Mouse (Mus musculus): ENCODE results near the gene Olfm4. TPM values are rescaled to one million over a fixed set of nuclear protein-coding genes. Genes with fewer than 3 reads are reported as not detected.

The Olfm4 gene
- polyA plus RNA-seq, 1 experiment from 2014 or later, result 1.3 TPM

DNA sequence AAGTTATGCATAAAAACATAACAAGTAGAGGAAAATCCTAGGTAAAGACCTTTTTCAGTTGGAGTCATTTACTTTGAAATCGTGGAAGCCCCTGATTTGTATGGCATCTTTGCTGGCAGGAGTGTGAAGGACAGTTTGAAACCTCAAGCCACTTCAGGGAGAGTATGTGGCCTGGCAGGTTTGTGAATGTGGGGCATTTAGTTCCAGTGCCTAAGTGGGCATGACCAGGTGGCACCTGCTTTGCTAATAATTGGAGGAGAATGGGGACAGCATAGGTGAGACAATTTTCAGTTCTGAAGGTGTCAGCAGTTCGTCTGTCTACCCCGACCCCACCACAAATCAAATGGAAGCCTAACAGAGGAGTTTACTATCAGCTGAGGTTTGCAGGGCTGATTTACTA lies 23.8 kb downstream of the Olfm4 start:
- no peaks in the 10 kb centered on the region for H3K36me3 ChIP-seq (ENCODE audit: control insufficient read depth, insufficient read depth, low read length)
- no peak overlapping the region for H3K9ac ChIP-seq (ENCODE audit: low read length)
- no peaks in the 10 kb centered on the region for H3K4me1 ChIP-seq (ENCODE audit: control insufficient read depth, insufficient read depth, low read length)
- no peak for DNase-seq (ENCODE audit: low spot score)
- WGBS, result 81% methylated on average over 3 of the region's 3 CpGs
- no peak overlapping the region for H3K4me2 ChIP-seq (ENCODE audit: low read depth)
- no peak overlapping the region for H3K4me3 ChIP-seq (ENCODE audit: low read depth, low read length)
- no peak for ATAC-seq (ENCODE audit: insufficient read depth, low FRiP score, low TSS enrichment)
- H3K27ac ChIP-seq (ENCODE audit: low read depth, low read length), result no peak overlapping the region
- no peaks in the 10 kb centered on the region for H3K27me3 ChIP-seq (ENCODE audit: control insufficient read depth, insufficient read depth, low read length)
- H3K9me3 ChIP-seq (ENCODE audit: control insufficient read depth, low read length), result no peaks in the 10 kb centered on the region

DNA sequence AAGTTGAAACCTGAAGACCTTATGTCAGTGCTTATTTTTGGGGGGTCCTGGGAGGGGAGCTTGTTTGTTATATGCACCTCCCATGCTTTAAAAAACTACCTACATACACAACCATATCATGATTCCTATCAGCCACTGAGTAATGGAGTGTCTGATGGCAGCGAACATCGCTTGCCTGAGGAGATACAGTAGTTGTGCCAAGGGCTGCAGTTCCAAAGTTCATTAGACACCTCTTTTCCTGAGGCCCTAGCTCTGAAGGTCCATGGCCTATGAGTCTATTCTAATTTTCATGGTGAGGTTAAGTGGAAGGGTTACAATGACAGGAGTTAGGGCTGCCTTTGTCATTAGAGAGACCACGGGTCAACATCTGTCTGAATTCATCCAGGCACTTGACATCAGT lies 26.5 kb downstream of the Olfm4 start:
- Histone ChIP-seq H3K4me2 (ENCODE audit: low read depth) (no peak overlapping the region), H3K9ac (ENCODE audit: low read length) (no peak overlapping the region), H3K9me3 (ENCODE audit: control insufficient read depth, low read length) (no peaks in the 10 kb centered on the region), H3K27ac (ENCODE audit: low read depth, low read length) (no peak overlapping the region), H3K4me3 (ENCODE audit: low read depth, low read length) (no peak overlapping the region), H3K27me3 (ENCODE audit: control insufficient read depth, insufficient read depth, low read length) (no peaks in the 10 kb centered on the region), H3K36me3 (ENCODE audit: control insufficient read depth, insufficient read depth, low read length) (no peaks in the 10 kb centered on the region), H3K4me1 (ENCODE audit: control insufficient read depth, insufficient read depth, low read length) (no peaks in the 10 kb centered on the region)
- WGBS, result 90% methylated on average over 3 of the region's 3 CpGs
- DNase-seq (ENCODE audit: low spot score), result no peak
- ATAC-seq (ENCODE audit: insufficient read depth, low FRiP score, low TSS enrichment), result no peak

DNA sequence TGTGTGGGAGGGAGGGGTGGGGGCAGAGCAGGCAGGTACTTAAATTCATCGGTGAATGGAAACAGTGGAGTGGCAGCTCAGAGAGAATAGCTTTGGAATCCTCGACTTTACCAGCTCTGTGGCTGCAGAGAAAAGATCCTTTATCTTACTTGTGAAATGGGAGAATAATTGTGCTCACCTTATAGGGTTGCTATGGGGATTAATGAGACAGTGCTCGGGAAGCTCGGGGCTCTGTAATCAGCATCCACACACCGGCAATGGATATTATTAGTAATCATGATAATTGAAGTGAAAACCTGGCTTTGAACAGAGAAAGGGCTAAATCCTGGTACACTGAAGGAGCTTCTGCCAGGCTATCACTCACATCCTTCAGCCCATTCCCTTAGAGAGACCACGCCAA lies 31.1 kb downstream of the Olfm4 start:
- Histone ChIP-seq H3K4me3 (ENCODE audit: low read depth, low read length) (no peak overlapping the region), H3K4me1 (ENCODE audit: control insufficient read depth, insufficient read depth, low read length) (no peaks in the 10 kb centered on the region), H3K27ac (ENCODE audit: low read depth, low read length) (no peak overlapping the region), H3K27me3 (ENCODE audit: control insufficient read depth, insufficient read depth, low read length) (no peaks in the 10 kb centered on the region), H3K9ac (ENCODE audit: low read length) (no peak overlapping the region), H3K4me2 (ENCODE audit: low read depth) (no peak overlapping the region), H3K36me3 (ENCODE audit: control insufficient read depth, insufficient read depth, low read length) (no peaks in the 10 kb centered on the region), H3K9me3 (ENCODE audit: control insufficient read depth, low read length) (no peaks in the 10 kb centered on the region)
- ATAC-seq (ENCODE audit: insufficient read depth, low FRiP score, low TSS enrichment) (no peak), DNase-seq (ENCODE audit: low spot score) (no peak)
- 36% methylated on average over 6 of the region's 6 CpGs for WGBS

DNA sequence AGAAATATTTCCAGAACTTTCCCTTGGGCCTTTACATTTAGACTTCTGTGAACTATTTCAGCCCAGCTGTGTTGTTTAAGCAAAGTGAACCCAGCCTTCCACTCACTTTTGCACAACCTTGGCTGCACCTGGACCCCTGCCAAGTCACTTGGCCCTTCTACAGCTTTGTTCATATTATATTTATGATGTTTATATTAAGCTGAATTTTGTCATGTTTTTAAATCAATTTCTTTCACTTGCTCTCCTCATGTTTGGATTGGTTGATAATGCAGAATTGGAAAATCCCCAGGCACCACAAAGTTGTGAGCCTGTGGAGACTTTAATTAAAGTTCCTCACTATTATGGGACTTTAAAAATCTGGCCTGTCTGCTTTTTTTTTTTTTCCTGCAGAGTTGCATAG lies 32.2 kb downstream of the Olfm4 start:
- H3K9me3 ChIP-seq (ENCODE audit: control insufficient read depth, low read length), result no peaks in the 10 kb centered on the region
- no peak overlapping the region for H3K9ac ChIP-seq (ENCODE audit: low read length)
- H3K36me3 ChIP-seq (ENCODE audit: control insufficient read depth, insufficient read depth, low read length), result no peaks in the 10 kb centered on the region
- H3K27me3 ChIP-seq (ENCODE audit: control insufficient read depth, insufficient read depth, low read length), result no peaks in the 10 kb centered on the region
- no peak overlapping the region for H3K4me2 ChIP-seq (ENCODE audit: low read depth)
- H3K27ac ChIP-seq (ENCODE audit: low read depth, low read length), result no peak overlapping the region
- no peak overlapping the region for H3K4me3 ChIP-seq (ENCODE audit: low read depth, low read length)
- DNase-seq (ENCODE audit: low spot score), result no peak
- no peaks in the 10 kb centered on the region for H3K4me1 ChIP-seq (ENCODE audit: control insufficient read depth, insufficient read depth, low read length)
- ATAC-seq (ENCODE audit: insufficient read depth, low FRiP score, low TSS enrichment), result no peak

DNA sequence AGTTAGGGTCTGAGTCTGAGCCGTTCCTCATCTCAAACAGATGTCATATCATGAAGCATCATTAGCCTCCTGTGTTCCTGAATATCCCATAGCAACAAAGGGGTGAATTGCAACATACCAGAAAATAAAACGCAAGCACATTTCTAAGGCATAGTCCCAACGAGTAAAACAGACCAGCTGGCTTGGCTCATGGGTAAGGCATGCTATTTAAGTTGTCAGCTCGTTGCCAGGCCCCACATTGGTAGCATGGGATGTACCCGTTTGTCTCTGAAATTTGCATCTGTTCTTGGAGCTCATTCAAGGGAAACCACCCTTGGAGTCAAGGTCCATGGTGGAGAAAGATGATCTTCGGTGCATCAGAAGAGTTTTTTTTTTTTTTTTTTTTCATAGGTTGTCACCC lies 42.2 kb downstream of the Olfm4 start:
- Histone ChIP-seq H3K36me3 (ENCODE audit: control insufficient read depth, insufficient read depth, low read length) (no peaks in the 10 kb centered on the region), H3K4me3 (ENCODE audit: low read depth, low read length) (no peak overlapping the region), H3K27ac (ENCODE audit: low read depth, low read length) (no peak overlapping the region), H3K9ac (ENCODE audit: low read length) (no peak overlapping the region), H3K27me3 (ENCODE audit: control insufficient read depth, insufficient read depth, low read length) (no peaks in the 10 kb centered on the region), H3K4me2 (ENCODE audit: low read depth) (no peak overlapping the region), H3K9me3 (ENCODE audit: control insufficient read depth, low read length) (no peaks in the 10 kb centered on the region), H3K4me1 (ENCODE audit: control insufficient read depth, insufficient read depth, low read length) (no peaks in the 10 kb centered on the region)
- ATAC-seq (ENCODE audit: insufficient read depth, low FRiP score, low TSS enrichment) (no peak), DNase-seq (ENCODE audit: low spot score) (no peak)
- WGBS, result 82% methylated on average over 6 of the region's 6 CpGs

DNA sequence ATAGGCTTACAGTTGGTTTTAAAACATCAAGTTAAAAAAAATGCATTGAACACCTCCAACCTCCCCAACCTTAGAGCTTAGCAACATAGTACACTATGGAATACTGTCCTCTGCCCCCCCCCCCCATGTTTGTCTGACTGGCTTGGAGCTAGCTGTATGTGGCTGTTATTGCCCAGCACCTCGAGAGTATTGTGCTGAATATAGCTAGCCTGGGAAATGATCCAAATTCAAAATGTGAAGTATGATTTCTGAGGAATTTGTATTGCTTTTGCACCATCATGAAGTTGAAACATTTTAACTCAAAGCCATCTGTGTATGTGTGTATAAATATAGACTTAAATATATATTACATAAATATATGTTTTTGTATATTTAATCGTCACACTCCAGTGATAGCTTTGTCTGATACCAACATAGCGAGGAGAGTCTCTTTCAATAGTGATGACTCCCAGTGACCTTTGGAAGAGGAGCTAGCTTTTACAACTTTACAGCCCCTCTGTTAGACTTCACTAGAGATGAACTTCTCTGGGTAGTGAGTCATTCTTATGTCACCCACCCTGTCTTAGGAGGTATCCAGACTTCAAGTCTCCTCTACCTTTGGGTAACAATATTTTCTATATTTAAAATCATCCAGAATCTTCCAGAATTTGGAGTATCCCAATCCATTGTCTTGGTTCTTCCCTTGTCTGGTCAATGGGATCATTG lies 45.6 kb downstream of the Olfm4 start:
- Histone ChIP-seq H3K4me3 (ENCODE audit: low read depth, low read length) (no peak overlapping the region), H3K27me3 (ENCODE audit: control insufficient read depth, insufficient read depth, low read length) (no peaks in the 10 kb centered on the region), H3K36me3 (ENCODE audit: control insufficient read depth, insufficient read depth, low read length) (no peaks in the 10 kb centered on the region), H3K4me2 (ENCODE audit: low read depth) (no peak overlapping the region), H3K9ac (ENCODE audit: low read length) (no peak overlapping the region), H3K4me1 (ENCODE audit: control insufficient read depth, insufficient read depth, low read length) (no peaks in the 10 kb centered on the region), H3K9me3 (ENCODE audit: control insufficient read depth, low read length) (no peaks in the 10 kb centered on the region), H3K27ac (ENCODE audit: low read depth, low read length) (no peak overlapping the region)
- 86% methylated on average over 3 of the region's 3 CpGs for WGBS
- DNase-seq (ENCODE audit: low spot score) (no peak), ATAC-seq (ENCODE audit: insufficient read depth, low FRiP score, low TSS enrichment) (no peak)

DNA sequence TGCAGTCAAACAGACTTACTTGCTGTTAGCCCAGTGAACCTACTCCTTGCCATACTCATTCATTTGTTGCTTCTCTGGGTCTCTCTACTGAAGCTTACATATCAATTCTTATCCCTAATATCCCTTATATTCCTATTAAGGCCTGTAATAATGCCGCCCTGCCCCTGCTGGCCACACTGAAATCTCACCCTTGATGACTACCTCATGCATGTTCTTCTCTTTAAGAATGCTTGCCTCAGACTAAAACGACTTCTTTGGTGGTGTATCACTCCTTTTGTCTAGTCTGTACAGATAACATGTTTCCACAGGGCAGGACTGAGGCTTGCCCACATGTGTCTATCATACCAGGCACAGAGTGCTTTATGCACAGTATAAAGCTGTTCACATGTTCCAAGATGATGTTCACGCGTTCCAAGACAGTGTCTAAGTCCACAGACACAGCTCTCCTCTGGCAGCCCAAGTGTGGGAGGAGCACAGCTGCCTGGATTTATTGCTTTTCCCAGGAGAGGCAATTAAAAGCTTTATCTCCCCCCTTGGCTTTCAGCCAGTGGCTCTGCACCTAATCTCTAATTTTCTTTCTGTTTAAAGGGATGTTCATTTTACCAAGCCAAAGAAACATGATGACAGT lies 55.9 kb downstream of the Olfm4 start:
- DNase-seq (ENCODE audit: low spot score) (no peak), ATAC-seq (ENCODE audit: insufficient read depth, low FRiP score, low TSS enrichment) (no peak)
- no peaks in the 10 kb centered on the region for H3K9me3 ChIP-seq (ENCODE audit: control insufficient read depth, low read length)
- no peaks in the 10 kb centered on the region for H3K27me3 ChIP-seq (ENCODE audit: control insufficient read depth, insufficient read depth, low read length)
- H3K4me3 ChIP-seq (ENCODE audit: low read depth, low read length), result no peak overlapping the region
- H3K36me3 ChIP-seq (ENCODE audit: control insufficient read depth, insufficient read depth, low read length), result no peaks in the 10 kb centered on the region
- WGBS, result 69% methylated on average over 4 of the region's 4 CpGs
- no peak overlapping the region for H3K27ac ChIP-seq (ENCODE audit: low read depth, low read length)
- H3K9ac ChIP-seq (ENCODE audit: low read length), result no peak overlapping the region
- H3K4me1 ChIP-seq (ENCODE audit: control insufficient read depth, insufficient read depth, low read length), result no peaks in the 10 kb centered on the region; the same call in 1 of the 2 replicates
- H3K4me2 ChIP-seq (ENCODE audit: low read depth), result no peak overlapping the region

DNA sequence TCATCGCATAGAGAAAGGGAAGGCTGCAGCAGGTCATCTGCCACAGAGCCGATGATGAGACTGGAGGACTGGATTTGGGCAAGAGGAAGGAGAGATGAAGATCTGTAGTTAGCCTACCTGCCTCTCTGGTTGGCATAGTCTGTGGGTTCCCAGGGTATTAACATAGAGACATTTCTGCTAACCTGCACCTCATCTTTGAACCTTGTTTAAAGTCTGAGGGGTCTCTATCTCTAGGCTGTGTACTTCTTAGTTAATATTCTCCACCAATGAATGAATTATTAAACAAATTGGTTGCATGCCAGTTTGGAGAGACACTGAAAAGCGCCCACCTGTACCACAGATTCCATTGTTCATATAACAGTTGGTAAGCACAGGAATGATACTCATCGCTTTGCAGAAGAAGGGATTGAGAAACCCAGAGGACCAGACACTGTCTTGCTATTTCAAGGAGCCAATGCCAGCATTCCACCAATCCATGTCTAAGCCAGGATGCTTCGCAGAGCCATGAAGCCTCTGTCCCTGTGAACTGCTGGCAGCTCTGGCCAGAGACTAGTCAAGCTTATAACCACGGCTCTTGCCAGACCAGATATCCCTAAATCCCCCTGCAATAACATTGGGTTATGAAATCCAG lies 62.3 kb downstream of the Olfm4 start:
- DNase-seq (ENCODE audit: low spot score) (no peak), ATAC-seq (ENCODE audit: insufficient read depth, low FRiP score, low TSS enrichment) (no peak)
- no peak overlapping the region for H3K9ac ChIP-seq (ENCODE audit: low read length)
- no peaks in the 10 kb centered on the region for H3K9me3 ChIP-seq (ENCODE audit: control insufficient read depth, low read length)
- no peak overlapping the region for H3K4me3 ChIP-seq (ENCODE audit: low read depth, low read length)
- no peaks in the 10 kb centered on the region for H3K36me3 ChIP-seq (ENCODE audit: control insufficient read depth, insufficient read depth, low read length)
- 92% methylated on average over 6 of the region's 6 CpGs for WGBS
- peaks cover 6% of the 10 kb centered on the region for H3K4me1 ChIP-seq (ENCODE audit: control insufficient read depth, insufficient read depth, low read length)
- no peak overlapping the region for H3K4me2 ChIP-seq (ENCODE audit: low read depth)
- H3K27me3 ChIP-seq (ENCODE audit: control insufficient read depth, insufficient read depth, low read length), result no peaks in the 10 kb centered on the region
- H3K27ac ChIP-seq (ENCODE audit: low read depth, low read length), result no peak overlapping the region

Data from neural tube, embryonic 11.5 days (tissue).